Mouse (Mus musculus) frontal cortex, adult (tissue): Measurements from ENCODE around the gene Kcna7.
A peak's percentile ranks its signal among the peaks of the same experiment; 100 is the strongest.
"Not testable (repeated sequence)": the region's sequence is repeated elsewhere in the genome, so short reads cannot be mapped to it uniquely, and the experiment has no call there.

ENCODE experiments used
- ATAC-seq: cut with Nextera tagmentation; 2 replicates; pipeline ENCODE4 v1.9.2; 2017; ENCODE audit warnings: mild to moderate bottlenecking, moderate library complexity, mixed read lengths; ENCODE audit not compliant: low TSS enrichment

The Kcna7 gene

DNA sequence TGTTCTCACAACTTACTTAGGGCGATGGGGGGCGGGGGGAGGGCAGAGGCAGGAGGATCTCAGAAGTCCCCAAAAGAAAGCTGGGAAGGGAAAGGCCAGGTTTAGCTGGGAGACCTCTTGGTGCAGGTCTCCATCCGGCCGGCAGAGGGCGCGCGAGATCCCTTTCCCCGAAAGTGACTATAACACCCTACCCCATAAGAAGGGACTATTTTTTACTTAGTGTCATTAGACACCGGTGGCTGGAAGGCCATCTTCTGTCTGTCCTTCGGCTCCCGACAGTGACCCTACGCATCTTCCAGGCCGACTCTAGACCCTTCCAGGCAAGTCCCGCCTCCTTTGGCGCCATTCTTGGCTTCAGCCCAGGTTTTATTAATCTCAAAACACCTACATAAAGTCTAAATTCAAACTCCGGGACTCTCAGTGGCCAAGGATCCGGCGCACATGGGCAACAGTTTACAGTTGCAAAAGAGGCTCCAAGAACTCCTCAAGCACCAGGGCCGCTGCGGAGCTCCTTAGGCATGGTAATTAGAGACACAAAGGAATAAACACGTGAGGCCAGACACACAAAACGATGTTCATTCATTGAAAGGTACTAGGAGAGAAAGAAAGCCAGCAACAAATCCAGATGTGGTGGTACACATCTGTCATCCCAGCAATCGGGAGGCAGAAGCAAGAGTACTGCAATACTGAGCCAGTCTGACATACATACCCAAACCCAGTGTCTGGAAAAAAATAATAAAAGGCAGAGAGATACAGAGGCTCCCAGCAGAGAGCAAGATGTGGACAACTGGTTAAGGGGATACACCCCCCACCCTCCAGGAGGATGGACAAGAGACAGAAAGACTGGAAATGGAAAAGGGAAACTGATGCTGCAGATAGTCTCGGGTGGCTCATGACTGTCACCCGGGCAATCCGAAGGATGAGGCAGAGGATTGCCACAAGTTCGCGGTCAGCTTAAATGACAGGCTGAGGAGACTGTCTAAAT lies at the start of gene Kcna7:
TSS of gene Kcna7 (plus strand) at position 563 of the 985 bp plus-strand sequence.
- peak; percentile 50; the same call in 1 of the 2 replicates for ATAC-seq

DNA sequence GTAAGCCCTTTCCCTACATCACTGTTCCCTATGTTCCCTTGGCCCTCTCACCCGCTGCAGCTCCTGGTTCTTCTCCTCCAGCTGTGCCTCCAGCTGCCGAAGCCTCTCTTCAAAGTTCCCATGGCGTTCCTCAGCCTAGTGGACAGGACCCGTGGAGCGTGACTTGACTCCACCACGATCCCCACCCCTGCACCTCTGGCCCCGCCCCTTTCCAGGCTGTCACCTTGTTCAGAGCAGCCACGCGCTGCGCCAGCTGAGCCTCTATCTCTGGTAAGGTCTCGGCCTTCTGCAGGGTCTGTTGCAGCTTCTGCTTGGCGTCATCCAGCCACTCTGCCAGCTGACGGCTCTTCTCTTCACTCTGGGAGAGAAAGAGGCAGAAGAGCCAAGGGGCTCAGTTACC lies 49.4 kb upstream of the Kcna7 start:
- no peak for ATAC-seq

DNA sequence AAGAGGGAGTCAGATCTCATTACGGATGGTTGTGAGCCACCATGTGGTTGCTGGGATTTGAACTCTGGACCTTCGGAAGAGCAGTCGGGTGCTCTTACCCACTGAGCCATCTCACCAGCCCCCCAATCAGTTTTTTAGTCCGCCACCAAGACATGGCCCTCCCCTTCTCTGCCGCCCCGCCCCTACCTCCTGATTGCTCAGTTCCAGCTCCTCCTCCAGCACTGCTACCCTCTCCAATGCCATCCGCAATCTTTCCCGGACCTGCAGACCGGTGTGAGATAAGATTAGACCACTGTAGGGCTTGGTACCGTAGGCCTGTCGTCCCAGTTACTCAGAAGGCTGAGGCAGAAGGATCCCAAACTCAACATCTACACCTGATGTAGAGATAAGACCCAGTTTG lies 46.4 kb upstream of the Kcna7 start:
- not testable (repeated sequence) for ATAC-seq

DNA sequence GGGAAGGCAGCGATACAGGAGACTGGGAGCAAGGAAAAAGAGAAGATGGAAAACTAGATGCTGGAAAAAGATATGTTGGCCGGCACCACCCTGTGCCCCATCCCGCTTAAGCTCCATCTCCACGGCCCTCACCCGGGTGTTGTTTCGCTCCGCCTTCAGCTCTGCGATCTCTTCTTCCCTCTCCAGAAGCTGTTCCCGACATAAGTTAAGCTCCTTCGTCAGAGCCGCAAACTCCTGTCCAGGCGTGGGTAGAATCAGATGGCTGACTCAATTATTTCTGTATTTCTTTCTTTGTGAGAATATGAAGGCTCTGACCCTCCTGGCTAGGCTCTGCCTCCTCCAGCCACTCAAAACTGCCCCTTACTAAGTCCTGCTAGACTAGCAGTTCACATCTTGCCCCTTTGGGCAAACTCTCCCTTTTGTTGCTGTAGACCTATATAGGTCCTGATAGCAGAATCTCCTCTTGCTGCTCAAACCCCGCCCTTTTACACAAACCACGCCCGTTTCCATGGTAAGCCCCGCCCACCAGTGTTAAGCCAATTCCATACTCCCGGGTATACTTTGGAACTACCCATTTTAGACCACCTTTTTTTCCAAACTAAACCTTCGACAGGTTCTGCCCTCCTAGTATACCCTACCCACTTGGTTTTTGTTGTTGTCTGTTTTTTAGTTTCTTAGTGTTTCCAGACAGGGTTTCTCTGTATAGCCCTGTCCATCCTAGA lies 44.9 kb upstream of the Kcna7 start:
- peak; percentile 35; the same call in 1 of the 2 replicates for ATAC-seq

DNA sequence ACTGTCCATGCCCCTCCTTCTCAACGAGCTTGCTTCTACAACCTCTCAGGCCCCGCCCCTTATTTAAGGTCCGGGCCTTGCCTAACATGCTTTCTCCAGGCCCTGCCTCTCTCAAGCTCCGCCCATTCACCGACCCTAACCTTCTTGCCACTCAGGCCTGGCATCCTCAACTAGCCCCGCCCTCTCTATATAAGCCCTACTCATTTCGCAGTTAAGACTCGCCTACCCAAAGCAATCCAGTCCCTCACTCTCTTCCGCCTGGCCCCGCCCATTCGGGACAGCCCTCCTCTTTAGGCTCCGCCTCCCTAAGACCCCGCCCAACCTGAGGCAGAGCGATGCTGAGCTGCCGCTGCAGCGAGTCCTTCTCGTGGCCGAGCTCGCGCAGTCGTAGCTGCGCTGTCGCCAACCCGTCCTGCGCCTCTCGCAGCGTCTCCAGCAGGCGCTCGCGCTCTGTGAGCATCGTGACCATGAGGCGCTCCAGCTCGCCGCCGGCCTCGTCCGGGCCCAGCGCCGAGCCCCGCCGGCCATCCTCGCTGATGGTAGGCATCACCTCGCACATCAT lies 44.1 kb upstream of the Kcna7 start:
- ATAC-seq = peak; percentile 56

DNA sequence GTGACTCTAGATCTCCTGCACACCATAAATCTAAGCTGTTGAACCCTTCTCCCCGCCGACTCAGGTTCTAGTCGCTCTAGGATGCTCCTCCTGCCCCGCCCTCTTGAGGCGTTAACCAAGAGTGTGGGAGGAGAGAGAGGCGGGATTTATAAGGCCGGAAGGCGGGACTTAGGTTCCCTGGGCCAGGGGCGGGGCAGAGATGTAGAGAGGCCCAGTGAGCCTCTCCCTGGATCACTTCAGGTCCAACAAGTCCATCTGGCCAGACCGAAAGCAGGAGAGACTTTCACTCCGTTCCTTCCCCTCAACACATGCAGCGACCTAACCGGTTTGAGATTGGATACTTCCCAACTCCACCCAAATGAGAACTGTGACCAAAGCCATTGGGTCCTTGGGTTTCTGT lies 42.7 kb upstream of the Kcna7 start:
- ATAC-seq = no peak

DNA sequence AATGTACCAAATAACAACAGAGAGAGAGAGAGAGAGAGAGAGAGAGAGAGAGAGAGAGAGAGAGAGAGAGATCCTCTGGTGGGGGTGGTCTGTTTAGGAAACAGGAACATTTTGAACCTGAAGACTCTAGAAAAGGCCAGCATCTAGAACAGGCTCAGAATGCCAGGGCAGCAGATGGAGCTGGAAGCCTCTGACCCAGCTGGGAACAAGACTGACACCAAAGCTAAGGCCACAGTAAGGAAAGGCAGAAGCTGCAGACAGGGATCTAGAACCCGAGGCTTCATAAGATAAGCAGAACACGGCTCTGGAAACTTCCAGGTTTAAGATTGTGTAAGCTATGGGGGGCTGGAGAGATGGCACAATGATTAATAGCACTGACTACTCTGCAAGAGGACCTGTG lies 41.5 kb upstream of the Kcna7 start:
- ATAC-seq = no peak

DNA sequence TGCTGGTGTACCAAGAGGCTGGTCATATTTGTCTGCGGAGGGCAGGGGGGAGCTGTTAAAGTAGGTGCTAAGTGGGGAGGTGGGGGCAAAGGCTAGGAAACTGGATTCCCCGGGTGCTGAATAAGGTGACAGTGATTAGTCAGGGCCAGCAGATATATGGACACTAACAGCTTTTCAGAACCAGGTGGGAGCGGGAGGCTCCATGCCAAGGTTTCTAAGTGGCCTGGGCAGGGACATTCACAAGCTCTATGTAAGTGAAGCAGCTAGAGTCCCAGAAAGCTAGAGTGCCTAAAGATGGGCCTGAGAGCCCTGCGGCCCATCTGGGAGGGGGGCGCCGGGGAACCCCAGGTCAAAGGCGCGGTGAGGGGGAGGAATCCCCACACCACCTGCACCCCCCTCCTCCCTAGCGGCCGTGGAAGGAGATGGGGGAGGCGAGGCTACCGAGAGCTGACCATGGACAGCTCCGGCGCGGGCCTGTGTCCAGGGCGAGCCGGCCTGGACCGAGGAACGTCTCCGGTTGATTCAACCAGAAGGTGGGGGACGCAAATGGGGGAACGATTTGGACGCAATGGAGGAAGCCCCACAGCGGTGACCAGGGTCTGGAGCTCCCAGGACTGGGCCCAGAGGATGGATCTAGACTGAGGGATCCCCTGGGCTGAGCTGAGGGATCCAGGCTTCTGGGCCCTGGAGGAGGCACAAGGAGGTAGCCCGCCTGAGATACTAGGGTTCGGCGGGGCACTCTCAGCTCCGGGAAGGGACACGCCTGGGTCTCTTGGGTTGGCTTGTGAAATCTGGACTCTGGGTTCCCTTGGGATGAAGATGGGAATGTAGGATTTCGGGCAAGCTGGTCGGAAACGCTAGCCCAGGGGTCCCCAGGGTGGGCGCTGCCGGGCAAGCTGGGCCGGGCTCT lies 39.5 kb upstream of the Kcna7 start:
- ATAC-seq = no peak

DNA sequence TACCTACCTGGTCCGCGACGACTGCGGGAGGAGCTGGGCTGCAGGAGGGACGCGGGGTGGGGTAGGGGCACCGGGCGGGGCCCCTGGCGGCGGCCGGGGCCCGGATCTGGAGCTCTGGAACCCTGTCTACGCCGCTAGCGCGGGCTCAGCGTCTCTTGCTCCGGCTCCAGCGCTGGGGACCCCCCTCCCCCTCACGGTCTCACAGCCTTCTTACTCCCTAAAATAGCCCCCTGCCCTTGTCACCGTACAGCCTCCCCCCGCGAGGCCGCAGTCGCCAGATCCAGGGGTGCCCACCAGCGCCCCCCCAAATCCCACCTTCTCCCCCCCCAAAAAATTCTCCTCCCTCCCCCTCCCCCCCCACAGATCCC lies 38.8 kb upstream of the Kcna7 start, which contains the start of gene Ppfia3:
TSS of gene Ppfia3 (minus strand) at position 368 of the 368 bp plus-strand sequence.
- no peak for ATAC-seq

DNA sequence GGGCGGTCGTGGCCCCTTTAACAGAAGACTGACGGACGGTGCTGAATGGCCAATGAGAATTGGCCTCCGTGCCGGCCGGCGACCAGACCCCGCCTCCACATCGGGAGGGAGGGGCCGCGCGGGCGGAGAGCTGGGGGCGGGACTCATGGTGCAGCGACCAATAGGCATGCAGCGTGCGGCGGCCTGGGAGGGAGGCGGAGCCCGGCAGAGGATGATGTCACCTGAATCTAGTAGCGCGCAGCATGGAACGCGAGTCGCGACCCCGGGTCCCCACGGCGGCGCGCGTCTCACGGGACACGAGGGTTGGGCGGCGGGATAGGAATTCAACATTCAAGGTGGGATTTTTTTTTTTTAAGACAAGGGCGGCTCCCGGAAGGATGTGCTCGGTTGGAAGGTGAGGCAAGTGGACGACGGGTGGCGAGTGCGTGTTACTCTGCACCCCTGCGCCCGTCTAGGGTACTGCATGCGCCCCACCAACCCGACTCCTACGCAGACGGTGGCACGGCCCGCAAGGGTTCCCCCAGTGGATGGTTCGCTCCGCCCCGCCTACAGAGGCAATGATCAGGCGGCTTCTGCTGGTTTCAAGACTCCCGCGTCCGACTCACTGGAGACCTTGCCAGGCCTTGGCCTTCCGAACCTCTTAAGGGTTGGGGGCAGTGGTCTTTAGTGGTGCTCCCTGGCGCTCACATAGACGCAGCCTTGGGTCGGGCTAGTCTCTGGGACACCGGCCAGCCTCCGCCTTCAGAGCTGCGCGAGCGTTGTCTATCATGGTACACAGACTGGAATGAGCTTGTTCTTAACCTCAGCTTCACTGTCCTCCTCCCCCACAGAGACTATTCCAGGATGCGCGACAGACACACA lies 38.2 kb upstream of the Kcna7 start:
- ATAC-seq = peak; percentile 56

DNA sequence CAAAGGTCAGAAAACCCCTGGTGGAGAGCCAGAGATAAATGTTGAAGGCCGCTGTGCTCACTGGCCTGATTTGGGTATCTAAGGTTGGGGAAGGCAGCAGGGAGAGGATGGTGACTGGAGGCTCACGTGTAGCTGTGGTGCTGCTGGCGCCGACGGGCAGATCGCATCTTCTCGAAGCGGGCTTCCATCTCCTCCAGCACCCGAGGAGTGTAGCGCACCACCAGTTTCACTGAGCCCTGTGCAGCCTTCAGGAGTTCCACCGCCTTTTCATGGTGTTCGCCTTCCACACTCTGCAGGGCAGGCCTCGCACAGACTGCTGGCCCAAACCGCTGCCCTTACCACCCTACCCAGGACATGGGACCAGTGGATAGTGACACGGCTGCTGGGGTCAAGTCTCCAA lies 37.3 kb upstream of the Kcna7 start:
- ATAC-seq = no peak

DNA sequence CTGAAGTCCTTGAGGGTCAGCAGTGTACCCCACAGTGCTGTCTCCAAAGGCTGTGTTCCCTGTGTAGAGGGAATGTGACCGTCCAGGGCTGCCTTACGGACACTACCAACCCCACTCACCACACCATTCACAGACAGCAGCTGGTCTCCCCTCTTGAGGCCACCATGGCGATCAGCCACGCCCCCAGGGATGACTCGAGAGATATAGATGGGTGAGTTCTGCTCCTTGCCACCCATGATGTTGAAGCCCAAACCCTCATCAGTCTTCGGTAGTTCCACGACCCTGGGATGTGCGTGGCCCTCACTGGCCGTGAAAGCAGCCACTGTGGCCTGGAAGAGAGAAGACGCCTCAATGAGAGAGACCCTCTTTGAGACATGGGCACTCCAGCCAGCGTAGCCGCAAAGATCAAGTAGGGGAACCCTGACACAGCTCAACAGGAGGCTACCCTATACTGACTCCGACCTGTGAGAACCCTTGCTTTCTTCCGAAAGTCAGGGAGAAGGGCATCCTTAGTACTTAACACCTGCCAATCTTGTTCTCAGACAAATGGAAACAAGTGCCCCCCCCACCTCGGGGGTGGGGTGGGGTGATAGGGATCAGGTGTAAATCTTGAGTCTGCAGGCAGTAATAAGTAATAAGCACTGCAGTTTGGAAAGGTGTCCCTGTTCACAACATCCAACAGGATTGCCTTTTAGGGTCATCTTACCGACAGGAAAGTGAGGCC lies 36.3 kb upstream of the Kcna7 start:
- ATAC-seq = no peak

DNA sequence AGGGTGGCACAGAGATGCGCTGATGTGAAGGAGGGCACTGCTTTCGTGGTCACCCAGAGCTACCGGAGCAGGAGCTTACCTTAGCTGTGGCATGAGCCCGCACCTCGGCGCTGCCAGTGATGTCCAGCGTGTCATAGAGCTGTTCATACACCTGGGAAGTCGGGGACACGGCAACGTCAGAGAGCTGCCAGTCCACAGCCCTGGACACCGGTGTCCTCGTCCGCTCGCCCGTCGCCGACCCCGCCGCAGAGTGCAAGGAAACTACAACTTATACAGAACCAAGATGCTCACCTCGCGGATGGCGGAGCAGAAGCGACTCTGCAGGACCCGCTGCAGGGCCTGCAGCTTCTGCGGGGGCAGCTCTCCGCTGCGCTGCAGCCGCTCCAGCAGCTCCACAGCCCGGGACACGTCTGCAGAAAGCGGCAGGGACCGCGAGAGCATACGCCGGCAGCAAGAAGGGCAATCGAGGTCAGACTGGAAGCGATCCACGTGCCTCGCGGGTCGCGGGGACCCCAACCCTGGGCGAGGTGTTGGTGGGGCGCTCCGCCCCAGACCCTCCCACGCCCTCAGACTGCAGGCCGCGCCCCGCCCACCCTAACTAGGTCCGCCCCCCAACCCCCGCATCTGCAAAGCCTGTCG lies 35.5 kb upstream of the Kcna7 start:
- ATAC-seq = no peak

DNA sequence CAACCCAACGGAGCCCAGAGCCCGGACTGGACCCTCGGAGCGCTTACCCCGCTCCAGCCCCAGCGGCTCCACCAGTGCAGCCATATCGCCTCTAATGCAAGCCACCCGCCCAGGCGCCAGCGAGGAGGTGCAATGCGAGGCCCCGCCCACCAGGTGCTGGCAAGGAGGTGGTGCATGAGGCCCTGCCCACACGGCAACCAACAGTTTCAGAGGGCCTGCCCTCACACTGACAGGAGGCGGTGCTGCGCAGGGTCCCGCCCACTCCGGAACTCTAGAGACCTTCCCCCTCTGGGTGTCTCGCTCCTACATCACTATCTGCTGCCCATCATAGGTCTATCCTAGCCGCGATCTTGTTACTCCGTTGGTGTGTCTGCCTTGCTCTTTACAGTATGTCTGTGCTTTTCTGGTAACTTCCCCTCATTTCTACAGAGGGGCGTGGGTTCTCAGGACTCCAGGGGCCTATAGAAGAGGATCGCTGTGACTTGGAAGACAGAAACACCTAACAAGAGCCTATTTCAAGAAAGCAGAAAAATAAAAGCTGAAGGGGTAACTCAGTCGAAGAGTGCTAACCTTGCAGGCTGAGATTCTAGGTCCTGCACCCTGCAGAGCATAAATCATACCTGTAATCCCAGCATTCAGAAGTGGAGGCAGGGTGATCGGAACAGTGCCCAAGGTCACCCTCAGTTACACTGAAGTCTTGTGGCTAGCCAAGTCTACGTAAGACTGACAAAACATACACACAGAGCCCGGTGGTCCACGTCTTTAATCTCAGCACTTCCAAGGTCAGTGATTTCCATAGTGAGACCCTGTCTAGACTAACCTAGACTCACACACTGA lies 34.8 kb upstream of the Kcna7 start, which contains the start of gene Lin7b:
TSS of gene Lin7b (minus strand) at position 109 of the 837 bp plus-strand sequence.
- peak; percentile 55 for ATAC-seq

DNA sequence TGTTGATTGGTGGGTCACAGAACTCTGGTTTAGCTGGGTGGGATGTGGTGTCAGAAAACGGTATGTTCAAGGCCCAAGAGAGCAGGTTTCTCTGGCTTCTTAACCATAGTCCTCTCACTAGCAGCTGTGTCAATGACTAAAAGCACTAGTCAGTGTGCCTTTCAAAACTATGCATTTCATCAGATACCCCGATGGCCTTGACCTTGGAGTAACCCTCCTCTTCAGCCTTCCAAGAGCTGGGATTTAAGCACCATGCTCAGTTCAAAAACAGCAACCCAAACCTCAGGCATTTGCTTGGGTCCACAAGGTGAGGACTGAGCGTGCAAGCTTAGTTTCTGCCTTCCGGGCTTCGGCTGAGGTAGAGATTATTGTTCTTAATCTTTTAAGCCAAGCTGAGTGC lies 33.1 kb upstream of the Kcna7 start:
- ATAC-seq = no peak

DNA sequence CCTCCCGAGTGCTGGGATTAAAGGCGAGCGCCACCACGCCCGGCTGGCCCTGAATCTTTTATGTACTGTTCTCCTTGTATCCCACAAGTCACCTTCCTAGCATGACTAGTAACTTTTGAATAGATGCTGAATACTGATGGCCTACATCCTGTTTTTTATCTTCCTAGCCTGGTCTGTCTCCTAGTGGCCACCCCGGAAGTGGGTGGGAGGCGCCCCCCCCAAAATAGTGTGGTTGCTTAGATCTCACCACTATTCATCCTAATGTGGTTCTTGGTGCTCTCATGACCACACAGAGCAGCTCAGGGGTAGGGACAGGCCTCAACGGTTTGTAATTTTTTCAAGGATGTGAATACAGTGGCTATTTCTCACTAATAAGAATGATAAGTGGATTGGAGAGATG lies 30.8 kb upstream of the Kcna7 start:
- no peak for ATAC-seq

DNA sequence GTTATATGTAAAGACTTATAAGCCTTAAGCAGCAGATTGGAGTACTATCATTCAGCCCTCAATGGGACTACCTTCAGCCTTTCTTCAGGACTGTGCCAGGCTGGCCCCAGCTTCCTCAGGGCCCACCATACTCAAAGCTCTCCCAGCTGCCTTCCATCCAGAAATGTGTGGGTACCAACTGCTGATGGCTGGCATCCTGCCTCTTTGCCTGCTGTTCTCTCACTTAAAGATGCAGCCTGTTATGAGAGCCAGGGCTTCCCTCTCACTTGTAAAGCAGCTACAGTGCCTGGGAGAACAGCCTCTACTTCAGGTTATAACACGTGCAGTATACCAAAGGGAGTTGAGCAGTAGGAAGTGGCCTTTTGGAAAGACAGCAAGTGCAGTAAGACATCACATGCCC lies 29.4 kb upstream of the Kcna7 start:
- peak; percentile 76 for ATAC-seq

DNA sequence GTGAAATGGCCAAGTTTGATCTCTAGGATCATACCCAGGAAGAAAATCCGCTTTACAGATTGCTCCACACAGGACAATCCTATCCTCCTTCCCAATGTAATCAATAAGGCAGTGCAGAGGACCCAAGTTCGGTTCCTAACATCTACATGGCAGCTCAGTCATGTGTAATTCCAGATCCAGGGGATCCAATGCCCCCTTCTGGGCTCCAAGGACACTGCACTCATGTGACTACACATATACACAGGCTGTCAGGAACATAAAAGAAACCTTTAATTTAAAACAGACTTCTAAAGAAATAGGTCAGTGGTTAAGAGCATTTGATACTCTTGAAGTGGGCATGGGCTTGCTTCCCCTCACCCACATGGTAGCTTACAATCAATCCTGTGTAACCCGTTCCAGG lies 19.4 kb upstream of the Kcna7 start:
- no peak for ATAC-seq
